Mouse (Mus musculus) liver, embryonic 14.5 days (tissue): ENCODE results near the gene Clstn3.

Source experiments
- CTCF ChIP-seq: IDR thresholded peaks from 2 replicates; pipeline ENCODE4 v1.5.1; 2016; ENCODE audit warnings: antibody characterized with exemption, low read depth, control low read depth
- EP300 ChIP-seq: IDR thresholded peaks from 2 replicates; pipeline ENCODE4 v1.6.1; 2016; ENCODE audit warnings: antibody characterized with exemption, low read depth

- no peak for TF ChIP-seq CTCF
- TF ChIP-seq EP300, result no peak
Observed at GRCm38 (mm10) chr6:124427791-124428576, 36.6 kb downstream of the Clstn3 start.
